Mouse (Mus musculus) ES-Bruce4 (cell line): Measurements from ENCODE around the gene Rpl10a. TPM values are rescaled to one million over a fixed set of nuclear protein-coding genes. Genes with fewer than 3 reads are reported as not detected.
A peak's percentile ranks its signal among the peaks of the same experiment; 100 is the strongest.
"Not testable (repeated sequence)": the region's sequence is repeated elsewhere in the genome, so short reads cannot be mapped to it uniquely, and the experiment has no call there.

Source experiments
- H3K27ac ChIP-seq: 2 replicates; pipeline ENCODE4 v1.5.1; 2012; ENCODE audit warnings: low read length, inconsistent platforms; ENCODE audit not compliant: insufficient read depth
- H3K27me3 ChIP-seq: 2 replicates; pipeline ENCODE4 v1.6.1; 2012; ENCODE audit warnings: mild to moderate bottlenecking, low read length, inconsistent platforms; ENCODE audit not compliant: control insufficient read depth, poor library complexity, insufficient read depth, severe bottlenecking
- H3K36me3 ChIP-seq: 2 replicates; pipeline ENCODE4 v1.6.1; 2012; ENCODE audit warnings: inconsistent platforms, mild to moderate bottlenecking, low read length, moderate library complexity; ENCODE audit not compliant: control insufficient read depth, poor library complexity, insufficient read depth, severe bottlenecking
- H3K4me1 ChIP-seq: one replicate; pipeline ENCODE4 v1.8.1; 2011; ENCODE audit warnings: low read length; ENCODE audit not compliant: control insufficient read depth, insufficient read depth
- H3K4me3 ChIP-seq: 2 replicates; pipeline ENCODE4 v1.5.1; 2011; ENCODE audit warnings: low read depth, mild to moderate bottlenecking, low read length
- H3K9ac ChIP-seq: 2 replicates; pipeline ENCODE4 v1.6.1; 2012; ENCODE audit warnings: low read depth, mild to moderate bottlenecking, inconsistent platforms; ENCODE audit not compliant: poor library complexity, severe bottlenecking
- H3K9me3 ChIP-seq: replicated peaks from 2 replicates; pipeline ENCODE4 v1.6.1; 2012; ENCODE audit warnings: mild to moderate bottlenecking, low read length, inconsistent platforms; ENCODE audit not compliant: control insufficient read depth, poor library complexity, insufficient read depth, severe bottlenecking
- CTCF ChIP-seq: IDR thresholded peaks from one replicate; pipeline ENCODE4 v1.8.1; 2011; ENCODE audit warnings: low read depth, low read length
- EP300 ChIP-seq: IDR thresholded peaks from 2 replicates; pipeline ENCODE4 v1.6.1; 2011; ENCODE audit warnings: low read depth, low read length; ENCODE audit not compliant: insufficient read depth
- POLR2A ChIP-seq: IDR thresholded peaks from one replicate; pipeline ENCODE4 v1.8.1; 2011; ENCODE audit warnings: low read length; ENCODE audit not compliant: insufficient read depth
- polyA plus RNA-seq: library from polyadenylated mRNA; stranded (reverse); fragments of >200 nt; gene quantifications from 2 replicates; pipeline ENCODE4 v1.2.4, GENCODE M21; 2011; ENCODE audit warnings: low read depth; ENCODE audit not compliant: missing spikeins, insufficient read depth, insufficient read length

Rpl10a gene
- polyA plus RNA-seq, 1 experiment, result 1,875 TPM

DNA sequence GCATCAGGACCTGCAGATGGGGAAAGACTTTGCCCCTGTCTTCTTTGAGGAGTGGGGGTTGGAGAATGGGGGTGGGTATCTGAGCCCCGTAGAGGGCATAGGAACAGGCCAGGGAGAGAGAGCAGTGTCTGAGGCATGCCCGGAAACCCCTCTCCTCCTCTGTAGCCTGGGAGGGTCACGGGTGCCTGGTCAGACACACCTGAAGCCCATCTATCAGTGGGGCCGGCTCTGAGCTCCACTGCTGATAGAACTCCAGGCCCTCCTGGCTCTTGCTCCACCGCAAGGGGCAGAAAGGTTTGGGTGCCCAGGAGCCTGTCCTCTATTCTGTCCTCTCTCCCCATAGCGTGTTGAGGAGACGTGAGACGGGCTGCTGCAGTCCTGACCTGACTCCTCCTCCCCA, 2.5 kb upstream of the Rpl10a start:
- TF ChIP-seq POLR2A (no peak), CTCF (no peak), EP300 (no peak)
- Histone ChIP-seq H3K27ac (no peak overlapping the region), H3K36me3 (peaks cover 21% of the 10 kb centered on the region), H3K27me3 (no peaks in the 10 kb centered on the region), H3K4me1 (peaks cover 6% of the 10 kb centered on the region), H3K9ac (no peak overlapping the region), H3K4me3 (no peak overlapping the region), H3K9me3 (no peaks in the 10 kb centered on the region)

DNA sequence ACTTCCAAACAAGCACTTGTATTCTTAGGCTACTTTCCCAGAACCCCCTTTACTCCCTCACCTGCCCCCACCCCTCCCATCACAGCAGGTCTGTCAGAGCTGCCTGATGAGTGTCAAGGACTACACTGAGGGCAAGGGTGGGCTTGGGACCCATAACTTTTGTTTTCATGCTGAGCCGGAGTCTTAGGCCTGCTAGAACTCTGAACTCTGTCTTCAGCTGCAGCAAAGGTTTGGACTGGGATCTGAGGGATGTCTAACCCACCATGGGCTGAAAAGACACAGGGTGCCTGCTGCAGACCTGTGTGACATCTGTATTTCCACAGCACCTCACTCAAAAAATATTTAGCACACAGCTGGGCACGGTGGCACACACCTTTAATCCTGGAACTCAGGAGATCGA, 1.3 kb upstream of the Rpl10a start:
- H3K4me3 ChIP-seq, result no peak overlapping the region
- H3K27ac ChIP-seq, result no peak overlapping the region
- no peak overlapping the region for H3K9ac ChIP-seq
- peaks cover 30% of the 10 kb centered on the region for H3K36me3 ChIP-seq
- no peak for TF ChIP-seq POLR2A
- TF ChIP-seq EP300, result no peak
- no peak for TF ChIP-seq CTCF
- H3K27me3 ChIP-seq, result no peaks in the 10 kb centered on the region
- H3K4me1 ChIP-seq, result peaks cover 6% of the 10 kb centered on the region
- H3K9me3 ChIP-seq, result no peaks in the 10 kb centered on the region

DNA sequence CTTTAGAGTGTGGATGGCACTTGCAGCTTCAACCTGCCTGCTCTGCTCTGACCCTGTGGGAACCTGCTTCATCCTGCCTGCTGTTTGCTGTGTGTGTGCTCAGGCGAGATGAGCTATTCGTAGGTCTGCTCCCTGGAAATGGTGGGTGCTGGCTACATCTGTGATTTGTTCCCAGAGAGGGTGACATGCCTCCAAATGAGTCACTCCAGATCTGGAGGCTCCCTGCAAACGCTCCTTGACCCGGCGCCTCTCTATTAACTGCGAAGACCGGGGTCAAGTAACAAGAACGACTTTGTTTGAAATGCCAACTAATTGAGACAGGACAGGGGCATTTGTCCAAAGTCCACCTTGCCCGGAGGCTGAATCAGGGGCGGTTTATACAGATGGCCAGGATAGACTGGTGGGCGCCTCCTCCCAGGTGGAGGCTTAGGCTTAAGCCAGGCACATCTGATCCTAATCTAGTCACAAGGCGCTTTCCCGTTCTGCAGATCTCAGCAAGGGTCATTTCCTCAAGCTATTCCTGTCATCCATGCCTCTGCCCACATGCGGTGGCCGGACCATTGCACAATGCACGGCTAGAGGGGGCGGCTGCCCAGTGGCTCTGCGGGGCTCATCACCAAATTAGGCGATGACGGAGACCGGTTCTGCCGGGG, 472 bp upstream of the Rpl10a start:
- H3K27me3 ChIP-seq, result no peaks in the 10 kb centered on the region
- TF ChIP-seq POLR2A (no peak), CTCF (no peak), EP300 (0 out of 2 replicates have a peak, but pooled peaks have one; percentile 23)
- peaks cover 11% of the 10 kb centered on the region for H3K4me1 ChIP-seq
- H3K27ac ChIP-seq, result peak overlapping the region; percentile 40
- peaks cover 30% of the 10 kb centered on the region for H3K36me3 ChIP-seq
- H3K9ac ChIP-seq, result peak overlapping the region; percentile 95
- H3K4me3 ChIP-seq, result peak overlapping the region; percentile 50
- H3K9me3 ChIP-seq, result no peaks in the 10 kb centered on the region

DNA sequence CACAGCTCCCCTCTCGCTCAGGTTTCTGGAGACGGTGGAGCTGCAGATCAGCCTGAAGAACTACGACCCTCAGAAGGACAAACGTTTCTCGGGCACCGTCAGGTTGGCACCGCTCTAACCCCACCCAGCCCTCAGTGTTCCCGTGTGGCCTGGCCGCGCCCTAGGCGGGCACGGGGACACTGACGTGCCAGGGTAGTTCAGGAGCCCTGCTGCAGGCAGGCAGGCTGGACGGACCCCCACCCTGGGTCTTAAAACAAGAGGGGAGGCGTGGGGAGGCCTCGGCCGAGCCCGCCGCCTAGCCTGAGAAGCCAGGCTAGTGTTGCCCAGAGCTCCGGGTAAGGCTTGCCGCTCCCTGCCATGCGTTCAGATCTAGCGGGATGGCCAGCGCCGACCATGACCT, 675 bp downstream of the Rpl10a start:
- H3K36me3 ChIP-seq, result peaks cover 30% of the 10 kb centered on the region
- peak overlapping the region; percentile 56 for H3K27ac ChIP-seq
- peak overlapping the region; percentile 85 for H3K4me3 ChIP-seq
- H3K4me1 ChIP-seq, result peaks cover 14% of the 10 kb centered on the region
- H3K9ac ChIP-seq, result peak overlapping the region; percentile 95
- TF ChIP-seq EP300 (no peak), CTCF (no peak), POLR2A (no peak)
- H3K9me3 ChIP-seq, result no peaks in the 10 kb centered on the region
- H3K27me3 ChIP-seq, result no peaks in the 10 kb centered on the region

DNA sequence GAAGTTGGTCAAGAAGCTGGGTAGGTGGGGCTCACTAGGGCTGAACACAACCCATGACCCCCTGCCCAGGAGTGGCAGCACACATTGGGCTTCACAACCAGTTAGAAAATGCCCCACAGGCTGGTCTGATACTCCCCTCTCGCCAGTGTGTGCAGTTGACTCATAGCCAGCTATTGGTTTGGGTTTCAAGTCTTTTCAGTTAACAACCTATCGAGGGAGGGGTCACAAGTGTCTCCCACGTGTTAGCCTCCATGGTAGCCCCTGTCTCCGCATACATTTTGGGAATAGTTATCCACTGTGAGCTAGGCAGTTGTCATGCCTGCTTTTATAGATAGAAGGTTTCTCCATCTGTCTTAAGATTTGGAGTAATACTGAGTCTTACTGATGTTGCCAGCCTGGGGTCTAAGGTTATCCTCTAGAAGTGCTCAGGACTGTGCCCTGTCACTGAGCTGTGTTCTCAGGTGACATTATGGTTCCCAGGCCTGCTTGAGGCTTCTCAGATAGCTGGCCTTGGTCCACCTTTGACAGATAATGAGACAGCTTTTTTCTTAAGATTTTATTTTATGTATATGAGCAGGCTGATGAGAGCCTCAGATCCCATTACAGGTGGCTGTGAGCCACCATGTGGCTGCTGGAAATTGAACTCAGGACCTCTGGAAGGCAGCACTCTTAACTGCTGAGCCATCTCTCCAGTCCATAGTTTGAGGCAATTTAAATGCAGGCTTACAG, 1.4 kb downstream of the Rpl10a start:
- no peaks in the 10 kb centered on the region for H3K9me3 ChIP-seq
- peaks cover 14% of the 10 kb centered on the region for H3K4me1 ChIP-seq
- H3K36me3 ChIP-seq, result peaks cover 30% of the 10 kb centered on the region
- H3K27me3 ChIP-seq, result no peaks in the 10 kb centered on the region
- TF ChIP-seq POLR2A, result no peak
- TF ChIP-seq CTCF, result no peak
- no peak for TF ChIP-seq EP300
- H3K27ac ChIP-seq, result peak overlapping the region; percentile 56
- H3K4me3 ChIP-seq, result peak overlapping the region; percentile 85
- H3K9ac ChIP-seq, result peak overlapping the region; percentile 95

DNA sequence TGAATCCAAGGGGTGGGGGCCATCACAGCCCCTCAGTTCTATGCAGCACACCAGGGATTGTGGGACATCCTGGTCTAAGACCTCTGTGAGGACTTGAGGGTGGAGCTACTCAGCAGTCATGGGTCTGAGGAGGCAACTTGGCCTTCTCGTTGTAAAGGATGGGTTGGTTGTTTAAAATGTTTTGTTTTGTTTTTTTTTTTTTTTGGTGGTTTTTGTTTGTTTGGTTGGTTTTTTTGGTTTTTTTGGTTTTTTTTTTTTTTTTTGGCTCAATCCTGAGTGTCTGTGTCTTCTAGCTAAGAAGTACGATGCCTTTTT, 1.9 kb downstream of the Rpl10a start:
- TF ChIP-seq EP300 (no peak), POLR2A (no peak), CTCF (no peak)
- no peaks in the 10 kb centered on the region for H3K9me3 ChIP-seq
- peak overlapping the region; percentile 85 for H3K4me3 ChIP-seq
- peak overlapping the region; percentile 95 for H3K9ac ChIP-seq
- H3K27ac ChIP-seq, result peak overlapping the region; percentile 56
- H3K4me1 ChIP-seq, result peaks cover 14% of the 10 kb centered on the region
- no peaks in the 10 kb centered on the region for H3K27me3 ChIP-seq
- H3K36me3 ChIP-seq, result peaks cover 30% of the 10 kb centered on the region

DNA sequence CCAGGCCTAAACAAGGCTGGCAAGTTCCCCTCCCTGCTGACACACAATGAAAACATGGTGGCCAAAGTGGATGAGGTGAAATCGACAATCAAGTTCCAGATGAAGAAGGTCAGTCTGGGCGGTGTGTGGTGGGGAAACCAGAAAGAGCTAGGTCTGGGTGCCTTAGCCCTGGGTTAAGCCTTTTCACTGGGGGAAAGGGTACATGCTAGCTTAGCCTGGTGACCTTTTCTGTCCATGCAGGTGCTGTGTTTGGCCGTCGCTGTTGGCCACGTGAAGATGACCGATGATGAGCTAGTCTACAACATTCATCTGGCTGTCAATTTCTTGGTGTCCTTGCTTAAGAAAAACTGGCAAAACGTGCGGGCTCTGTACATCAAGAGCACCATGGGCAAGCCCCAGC, 2.3 kb downstream of the Rpl10a start:
- H3K9ac ChIP-seq, result peak overlapping the region; percentile 95
- H3K36me3 ChIP-seq, result peaks cover 30% of the 10 kb centered on the region
- H3K27ac ChIP-seq, result peak overlapping the region; percentile 12

More for the DNA sequence above, 2.3 kb downstream of the Rpl10a start:
- Histone ChIP-seq H3K4me3 (peak overlapping the region; percentile 24), H3K4me1 (peaks cover 14% of the 10 kb centered on the region)
- H3K27me3 ChIP-seq, H3K9me3 ChIP-seq: not testable (repeated sequence)
